Comparison of ENCODE assay signal across 8 mouse cellular contexts in the genomic region with DNA sequence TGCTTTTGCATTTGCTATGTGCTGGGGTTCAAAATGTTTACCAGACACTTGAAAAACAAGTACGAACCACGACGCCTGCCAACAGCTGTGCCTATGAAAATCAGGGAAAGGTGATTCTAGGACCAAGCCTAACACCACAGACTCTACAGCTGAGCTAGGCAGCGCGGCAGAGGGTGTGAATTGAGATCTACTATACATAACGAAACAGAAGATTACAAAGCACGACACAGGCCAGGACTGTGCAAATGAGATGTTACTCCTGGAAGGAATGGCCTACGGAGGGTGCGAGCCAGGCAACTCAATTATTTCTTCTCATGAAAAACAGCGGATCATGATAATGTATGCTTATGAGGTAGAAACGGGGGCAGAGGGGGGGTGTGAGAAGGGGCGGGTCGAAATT. TPM values are rescaled to one million over a fixed set of nuclear protein-coding genes. Genes with fewer than 3 reads are reported as not detected.
DNase-seq lines count a peak whose midpoint lies in the region; ATAC-seq and TF ChIP-seq lines count a peak whose summit lies in the region.

No protein-coding gene starts in this region.

- peaks cover 56% of the 10 kb centered on the region for H3K79me2 ChIP-seq in C2C12 (ENCODE audit: control insufficient read depth, insufficient read depth)

- no peak overlapping the region for H3K27ac ChIP-seq in forebrain, embryonic 14.5 days (ENCODE audit: low read depth, low read length)
- 0 out of 2 replicates have a peak overlapping the region, but pooled peaks have one; percentile 4 for H3K27ac ChIP-seq in limb, embryonic 12.5 days
- H3K27ac ChIP-seq in neural tube, embryonic 12.5 days, result no peak overlapping the region

- no peaks in the 10 kb centered on the region for H3K27me3 ChIP-seq in C2C12 (ENCODE audit: control insufficient read depth, insufficient read depth, insufficient read length)
- no peaks in the 10 kb centered on the region for H3K27me3 ChIP-seq in forebrain, embryonic 14.5 days (replicated peaks; ENCODE audit: control insufficient read depth, insufficient read depth, low read length)
- H3K27me3 ChIP-seq in limb, embryonic 12.5 days, result no peaks in the 10 kb centered on the region
- H3K27me3 ChIP-seq in neural tube, embryonic 12.5 days (replicated peaks), result no peaks in the 10 kb centered on the region

- H3K9me3 ChIP-seq in forebrain, embryonic 14.5 days (replicated peaks; ENCODE audit: control insufficient read depth, low read length), result no peaks in the 10 kb centered on the region
- no peaks in the 10 kb centered on the region for H3K9me3 ChIP-seq in limb, embryonic 12.5 days
- H3K9me3 ChIP-seq in neural tube, embryonic 12.5 days, result no peaks in the 10 kb centered on the region

- peak; percentile 15 for DNase-seq in adrenal gland, adult 2 months
- no peak for DNase-seq in adrenal gland, postnatal 10 days
- peak; percentile 7 for DNase-seq in forebrain, embryonic 14.5 days (ENCODE audit: low spot score)
- DNase-seq in yolk sac, embryonic 10.5 days (ENCODE audit: low spot score), result no peak

- peaks cover 44% of the 10 kb centered on the region for H3K79me3 ChIP-seq in C2C12 (ENCODE audit: low read depth)

- H3K4me3 ChIP-seq in C2C12 (ENCODE audit: insufficient read depth, poor library complexity, severe bottlenecking), result peak overlapping the region; percentile 85
- peak overlapping the region; percentile 82 for H3K4me3 ChIP-seq in forebrain, embryonic 14.5 days (ENCODE audit: low read depth, low read length)
- H3K4me3 ChIP-seq in limb, embryonic 12.5 days (replicated peaks), result peak overlapping the region; percentile 88
- peak overlapping the region; percentile 88 for H3K4me3 ChIP-seq in neural tube, embryonic 12.5 days

- H3K9ac ChIP-seq in forebrain, embryonic 14.5 days (ENCODE audit: low read length), result peak overlapping the region; percentile 85
- peak overlapping the region; percentile 82 for H3K9ac ChIP-seq in limb, embryonic 12.5 days (replicated peaks)
- peak overlapping the region; percentile 86 for H3K9ac ChIP-seq in neural tube, embryonic 12.5 days

- H3K4me1 ChIP-seq in forebrain, embryonic 14.5 days (ENCODE audit: control insufficient read depth, insufficient read depth, low read length), result peaks cover 11% of the 10 kb centered on the region
- H3K4me1 ChIP-seq in limb, embryonic 12.5 days (replicated peaks), result peaks cover 40% of the 10 kb centered on the region
- H3K4me1 ChIP-seq in neural tube, embryonic 12.5 days, result peaks cover 43% of the 10 kb centered on the region

- WGBS in forebrain, embryonic 14.5 days, result 35% methylated on average over 13 of the region's 13 CpGs
- 35% methylated on average over 13 of the region's 13 CpGs for WGBS in limb, embryonic 12.5 days
- 45% methylated on average over 13 of the region's 13 CpGs for WGBS in neural tube, embryonic 12.5 days

- no peak for TF ChIP-seq CTCF in C2C12 (IDR thresholded peaks at IDR 0.05; ENCODE audit: control insufficient read depth, insufficient read depth, insufficient read length)

- ATAC-seq in forebrain, embryonic 14.5 days, result no peak
- no peak for ATAC-seq in limb, embryonic 12.5 days (ENCODE audit: insufficient number of reproducible peaks, insufficient read depth, low FRiP score, low TSS enrichment, low read depth)
- no peak for ATAC-seq in neural tube, embryonic 12.5 days (ENCODE audit: low FRiP score, low read depth)
- ATAC-seq in megakaryocyte-erythroid progenitor cell, adult 5-6 weeks (replicated peaks; ENCODE audit: low FRiP score, low TSS enrichment, poor library complexity, severe bottlenecking), result no peak

- H3ac ChIP-seq in C2C12 (ENCODE audit: control insufficient read depth, insufficient read length, low read depth), result peak overlapping the region; percentile 48

- H3K36me3 ChIP-seq in C2C12 (ENCODE audit: control insufficient read depth, insufficient read depth), result peaks cover 22% of the 10 kb centered on the region
- peaks cover 13% of the 10 kb centered on the region for H3K36me3 ChIP-seq in forebrain, embryonic 14.5 days (ENCODE audit: control insufficient read depth, insufficient read depth, low read length)
- H3K36me3 ChIP-seq in limb, embryonic 12.5 days, result peaks cover 26% of the 10 kb centered on the region
- H3K36me3 ChIP-seq in neural tube, embryonic 12.5 days, result peaks cover 14% of the 10 kb centered on the region; the same call in 1 of the 2 replicates

- H3K4me2 ChIP-seq in forebrain, embryonic 14.5 days (ENCODE audit: low read length), result peak overlapping the region; percentile 69
- peak overlapping the region; percentile 71 for H3K4me2 ChIP-seq in limb, embryonic 12.5 days
- peak overlapping the region; percentile 64 for H3K4me2 ChIP-seq in neural tube, embryonic 12.5 days (replicated peaks)

TF ChIP-seq in C2C12, 6 proteins besides CTCF, POLR2A, EP300 and RAD21:
- TF ChIP-seq USF1 (IDR thresholded peaks at IDR 0.05; ENCODE audit: low read depth) (no peak), MYOG (IDR thresholded peaks at IDR 0.05; ENCODE audit: control insufficient read depth, extremely low read depth, insufficient read length) (no peak), CEBPB (IDR thresholded peaks at IDR 0.05; ENCODE audit: low read depth) (no peak), MAX (IDR thresholded peaks at IDR 0.05) (no peak), FOSL1 (IDR thresholded peaks at IDR 0.05; ENCODE audit: insufficient read depth, low read length, poor library complexity, severe bottlenecking) (no peak), MYOD1 (IDR thresholded peaks at IDR 0.05; ENCODE audit: control insufficient read depth, insufficient read length, low read depth) (no peak)

RNA-seq across cellular contexts. Expression of gene Isca1, which starts 1.1 kb away (rescaled TPM):
- total RNA-seq in adrenal gland, adult 2 months (2021), result 100 to 1,000 TPM; 104 to 107 TPM
- 59.3 and 60.1 TPM in 2 replicates for polyA plus RNA-seq in adrenal gland, adult 2 months (2012; rRNA removed)
- 100 to 1,000 TPM; 127 to 142 TPM for total RNA-seq in adrenal gland, postnatal 10 days (2021)
- 43.2 TPM for polyA plus RNA-seq in C2C12 (2012; fragmentation: generic; extraction: Trizol)
- 178 and 191 TPM in 2 replicates for polyA plus RNA-seq in forebrain, embryonic 14.5 days (2014; fragmentation: Nextera tagmentation; extraction: Ambion mirVana)
- polyA plus RNA-seq in limb, embryonic 12.5 days (2016; fragmentation: Nextera tagmentation; extraction: Ambion mirVana), result 97.7 and 98.3 TPM in 2 replicates
- 125 and 126 TPM in 2 replicates for polyA plus RNA-seq in neural tube, embryonic 12.5 days (2016; fragmentation: Nextera tagmentation; extraction: Ambion mirVana)
- 160 and 164 TPM in 2 replicates for total RNA-seq in megakaryocyte-erythroid progenitor cell, adult 5-6 weeks (2014; fragmentation: Nextera tagmentation)
- 73.3 and 92.6 TPM in 2 replicates for total RNA-seq in megakaryocyte-erythroid progenitor cell, adult 5-6 weeks (2017)

RNA-seq across cellular contexts. Expression of gene Gm49354, which starts 13.5 kb away (rescaled TPM):
- total RNA-seq in adrenal gland, adult 2 months (2021), result not detected
- polyA plus RNA-seq in adrenal gland, adult 2 months (2012; rRNA removed), result not detected in 2 replicates
- total RNA-seq in adrenal gland, postnatal 10 days (2021), result not detected
- polyA plus RNA-seq in C2C12 (2012; fragmentation: generic; extraction: Trizol), result not detected
- polyA plus RNA-seq in forebrain, embryonic 14.5 days (2014; fragmentation: Nextera tagmentation; extraction: Ambion mirVana), result not detected in 2 replicates
- polyA plus RNA-seq in limb, embryonic 12.5 days (2016; fragmentation: Nextera tagmentation; extraction: Ambion mirVana), result not detected in 2 replicates
- not detected in 2 replicates for polyA plus RNA-seq in neural tube, embryonic 12.5 days (2016; fragmentation: Nextera tagmentation; extraction: Ambion mirVana)
- total RNA-seq in megakaryocyte-erythroid progenitor cell, adult 5-6 weeks (2014; fragmentation: Nextera tagmentation), result not detected in 2 replicates
- total RNA-seq in megakaryocyte-erythroid progenitor cell, adult 5-6 weeks (2017), result not detected in 2 replicates

RNA-seq across cellular contexts. Expression of gene 1700014D04Rik, which starts 22.0 kb away (rescaled TPM):
- not detected for total RNA-seq in adrenal gland, adult 2 months (2021)
- polyA plus RNA-seq in adrenal gland, adult 2 months (2012; rRNA removed), result 0.03 TPM in 1 of 2 replicates, not detected in the other
- not detected for total RNA-seq in adrenal gland, postnatal 10 days (2021)
- polyA plus RNA-seq in C2C12 (2012; fragmentation: generic; extraction: Trizol), result 0.01 TPM
- polyA plus RNA-seq in forebrain, embryonic 14.5 days (2014; fragmentation: Nextera tagmentation; extraction: Ambion mirVana), result 0.19 TPM in 1 of 2 replicates, not detected in the other
- polyA plus RNA-seq in limb, embryonic 12.5 days (2016; fragmentation: Nextera tagmentation; extraction: Ambion mirVana), result 0.24 and 0.46 TPM in 2 replicates
- 0.09 TPM in 1 of 2 replicates, not detected in the other for polyA plus RNA-seq in neural tube, embryonic 12.5 days (2016; fragmentation: Nextera tagmentation; extraction: Ambion mirVana)
- not detected in 2 replicates for total RNA-seq in megakaryocyte-erythroid progenitor cell, adult 5-6 weeks (2014; fragmentation: Nextera tagmentation)
- 0.19 and 0.38 TPM in 2 replicates for total RNA-seq in megakaryocyte-erythroid progenitor cell, adult 5-6 weeks (2017)

RNA-seq across cellular contexts. Expression of gene Spata31d1d, which starts 37.0 kb away (rescaled TPM):
- not detected for total RNA-seq in adrenal gland, adult 2 months (2021)
- not detected in 2 replicates for polyA plus RNA-seq in adrenal gland, adult 2 months (2012; rRNA removed)
- not detected for total RNA-seq in adrenal gland, postnatal 10 days (2021)
- not detected for polyA plus RNA-seq in C2C12 (2012; fragmentation: generic; extraction: Trizol)
- polyA plus RNA-seq in forebrain, embryonic 14.5 days (2014; fragmentation: Nextera tagmentation; extraction: Ambion mirVana), result not detected in 2 replicates
- polyA plus RNA-seq in limb, embryonic 12.5 days (2016; fragmentation: Nextera tagmentation; extraction: Ambion mirVana), result not detected in 2 replicates
- polyA plus RNA-seq in neural tube, embryonic 12.5 days (2016; fragmentation: Nextera tagmentation; extraction: Ambion mirVana), result not detected in 2 replicates
- total RNA-seq in megakaryocyte-erythroid progenitor cell, adult 5-6 weeks (2014; fragmentation: Nextera tagmentation), result not detected in 2 replicates
- 0.42 TPM in 1 of 2 replicates, not detected in the other for total RNA-seq in megakaryocyte-erythroid progenitor cell, adult 5-6 weeks (2017)

RNA-seq across cellular contexts. Expression of gene Tut7, which starts 54.4 kb away (rescaled TPM):
- 10 to 100 TPM; 60.9 to 79.3 TPM for total RNA-seq in adrenal gland, adult 2 months (2021)
- polyA plus RNA-seq in adrenal gland, adult 2 months (2012; rRNA removed), result 14.8 and 16.4 TPM in 2 replicates
- 10 to 100 TPM; 66.8 to 71.2 TPM for total RNA-seq in adrenal gland, postnatal 10 days (2021)
- polyA plus RNA-seq in C2C12 (2012; fragmentation: generic; extraction: Trizol), result 13.7 TPM
- 33.5 and 43.0 TPM in 2 replicates for polyA plus RNA-seq in forebrain, embryonic 14.5 days (2014; fragmentation: Nextera tagmentation; extraction: Ambion mirVana)
- polyA plus RNA-seq in limb, embryonic 12.5 days (2016; fragmentation: Nextera tagmentation; extraction: Ambion mirVana), result 56.0 and 56.5 TPM in 2 replicates
- polyA plus RNA-seq in neural tube, embryonic 12.5 days (2016; fragmentation: Nextera tagmentation; extraction: Ambion mirVana), result 55.2 and 61.7 TPM in 2 replicates
- total RNA-seq in megakaryocyte-erythroid progenitor cell, adult 5-6 weeks (2014; fragmentation: Nextera tagmentation), result 169 and 191 TPM in 2 replicates
- total RNA-seq in megakaryocyte-erythroid progenitor cell, adult 5-6 weeks (2017), result 249 and 329 TPM in 2 replicates

Comparison
In these comparisons a context has a peak if more than half of its experiments do, and no peak if none do; other contexts are left out.
1. DNase-seq: peak in adrenal gland, adult 2 months (single experiment) and forebrain, embryonic 14.5 days (single experiment); none in adrenal gland, postnatal 10 days (single experiment) and yolk sac, embryonic 10.5 days (single experiment).
2. Peak in every context shown above with its lines, with median percentiles within 50 percentile points of each other: H3K4me3 ChIP-seq, H3K4me2 ChIP-seq and H3K9ac ChIP-seq.